Mouse (Mus musculus): ENCODE data around the gene Olfr187. TPM values are rescaled to one million over a fixed set of nuclear protein-coding genes. Genes with fewer than 3 reads are reported as not detected.

The Olfr187 gene
- polyA plus RNA-seq, 1 experiment: not detected

DNA sequence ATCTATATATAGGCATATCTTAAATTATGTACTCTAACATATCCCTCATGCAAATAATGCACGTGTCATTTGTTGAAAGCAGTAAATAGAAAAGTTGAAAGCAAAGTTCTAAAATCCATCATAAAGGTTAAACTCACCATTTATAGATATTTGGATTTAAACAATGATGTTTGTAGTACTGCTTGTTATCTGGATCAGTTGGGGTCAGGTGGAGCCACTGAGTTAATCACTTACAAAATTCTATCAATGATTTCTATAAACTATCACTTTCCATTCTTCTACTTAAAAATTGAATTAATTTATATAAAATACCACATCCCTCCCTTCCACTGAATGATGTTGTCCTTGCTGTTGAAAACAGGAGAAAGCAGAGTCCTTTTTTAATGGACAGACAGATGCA, 9.3 kb upstream of the Olfr187 start:
- Histone ChIP-seq H3K79me3 (ENCODE audit: low read depth) (no peaks in the 10 kb centered on the region), H3K36me3 (ENCODE audit: control insufficient read depth, insufficient read depth) (no peaks in the 10 kb centered on the region), H3K79me2 (ENCODE audit: control insufficient read depth, insufficient read depth) (no peaks in the 10 kb centered on the region), H3K27me3 (ENCODE audit: control insufficient read depth, insufficient read depth, insufficient read length) (no peaks in the 10 kb centered on the region), H3ac (ENCODE audit: control insufficient read depth, insufficient read length, low read depth) (no peak overlapping the region), H3K4me3 (ENCODE audit: insufficient read depth, poor library complexity, severe bottlenecking) (no peak overlapping the region)
- TF ChIP-seq CTCF (IDR thresholded peaks at IDR 0.05; ENCODE audit: control insufficient read depth, insufficient read depth, insufficient read length) (no peak), USF1 (IDR thresholded peaks at IDR 0.05; ENCODE audit: low read depth) (no peak), MYOG (IDR thresholded peaks at IDR 0.05; ENCODE audit: control insufficient read depth, extremely low read depth, insufficient read length) (no peak), FOSL1 (IDR thresholded peaks at IDR 0.05; ENCODE audit: insufficient read depth, low read length, poor library complexity, severe bottlenecking) (no peak), MYOD1 (IDR thresholded peaks at IDR 0.05; ENCODE audit: control insufficient read depth, insufficient read length, low read depth) (no peak), MAX (IDR thresholded peaks at IDR 0.05) (no peak), CEBPB (IDR thresholded peaks at IDR 0.05; ENCODE audit: low read depth) (no peak)

DNA sequence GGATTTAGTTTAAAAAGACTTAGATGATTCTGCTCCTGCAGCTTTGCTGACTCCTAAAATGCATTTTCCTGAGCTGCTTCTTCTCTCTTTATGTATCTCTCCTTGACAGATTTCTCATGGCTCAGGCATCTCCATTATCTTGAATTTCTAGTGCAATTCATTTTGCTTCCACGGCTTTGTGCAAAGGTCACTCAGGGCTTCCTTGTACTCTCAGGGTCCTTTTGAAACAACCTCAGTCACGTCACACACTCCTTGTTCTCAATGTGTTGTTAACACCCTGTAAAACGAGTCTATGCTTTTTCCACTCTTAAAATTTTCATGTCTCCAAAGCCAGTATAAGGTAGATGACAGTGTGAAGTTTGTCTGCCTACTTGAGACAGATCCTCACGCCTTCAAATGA, 8.0 kb upstream of the Olfr187 start:
- Histone ChIP-seq H3K36me3 (ENCODE audit: control insufficient read depth, insufficient read depth) (no peaks in the 10 kb centered on the region), H3K4me3 (ENCODE audit: insufficient read depth, poor library complexity, severe bottlenecking) (no peak overlapping the region), H3ac (ENCODE audit: control insufficient read depth, insufficient read length, low read depth) (no peak overlapping the region), H3K79me2 (ENCODE audit: control insufficient read depth, insufficient read depth) (no peaks in the 10 kb centered on the region), H3K27me3 (ENCODE audit: control insufficient read depth, insufficient read depth, insufficient read length) (no peaks in the 10 kb centered on the region), H3K79me3 (ENCODE audit: low read depth) (no peaks in the 10 kb centered on the region)
- TF ChIP-seq MYOG (IDR thresholded peaks at IDR 0.05; ENCODE audit: control insufficient read depth, extremely low read depth, insufficient read length) (no peak), MYOD1 (IDR thresholded peaks at IDR 0.05; ENCODE audit: control insufficient read depth, insufficient read length, low read depth) (no peak), CEBPB (IDR thresholded peaks at IDR 0.05; ENCODE audit: low read depth) (no peak), USF1 (IDR thresholded peaks at IDR 0.05; ENCODE audit: low read depth) (no peak), CTCF (IDR thresholded peaks at IDR 0.05; ENCODE audit: control insufficient read depth, insufficient read depth, insufficient read length) (no peak)

DNA sequence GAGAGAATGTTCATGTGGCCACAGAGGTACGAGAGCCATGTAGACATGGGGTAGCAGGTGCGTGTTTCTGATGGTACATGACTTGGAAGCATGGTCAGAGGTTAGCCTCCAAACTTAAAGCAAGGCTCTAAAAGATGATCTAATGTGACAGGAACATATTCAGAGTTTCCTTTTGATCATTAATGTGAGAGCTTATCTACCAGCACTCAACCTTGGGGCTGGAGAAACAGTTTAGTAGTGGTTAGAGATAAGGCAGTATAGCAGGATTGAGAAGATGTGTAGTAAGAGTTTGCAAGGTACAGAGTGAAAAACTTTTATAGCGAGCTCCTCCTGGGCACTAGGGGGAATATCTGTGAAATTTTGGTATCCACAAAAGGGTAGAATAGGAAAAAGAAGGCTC, 6.3 kb upstream of the Olfr187 start:
- H3K4me3 ChIP-seq (ENCODE audit: insufficient read depth, poor library complexity, severe bottlenecking): no peak overlapping the region
- H3ac ChIP-seq (ENCODE audit: control insufficient read depth, insufficient read length, low read depth): no peak overlapping the region
- no peak for TF ChIP-seq USF1 (IDR thresholded peaks at IDR 0.05; ENCODE audit: low read depth)
- TF ChIP-seq CEBPB (IDR thresholded peaks at IDR 0.05; ENCODE audit: low read depth): no peak
- H3K79me2 ChIP-seq (ENCODE audit: control insufficient read depth, insufficient read depth): no peaks in the 10 kb centered on the region
- H3K79me3 ChIP-seq (ENCODE audit: low read depth): no peaks in the 10 kb centered on the region
- H3K36me3 ChIP-seq (ENCODE audit: control insufficient read depth, insufficient read depth): no peaks in the 10 kb centered on the region
- H3K27me3 ChIP-seq (ENCODE audit: control insufficient read depth, insufficient read depth, insufficient read length): no peaks in the 10 kb centered on the region

DNA sequence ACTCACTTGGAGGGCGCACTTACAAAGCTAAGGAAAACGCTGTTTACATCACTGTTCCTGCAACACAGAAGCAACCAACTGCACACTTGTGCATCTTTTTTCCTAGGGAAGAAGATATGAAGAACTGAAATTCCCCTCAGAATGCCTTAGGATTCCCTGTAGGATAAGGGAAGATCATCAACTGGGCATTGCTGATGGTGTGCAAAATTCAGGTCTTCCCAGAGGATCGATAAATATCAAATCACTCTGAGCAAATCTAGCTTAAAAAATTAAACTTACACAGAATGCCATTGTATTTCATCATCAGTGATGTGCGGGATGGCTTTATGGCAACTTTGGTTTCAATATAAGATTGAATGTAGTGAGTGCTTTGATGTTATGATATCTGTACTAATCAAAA, 9.4 kb downstream of the Olfr187 start, which contains the start of gene Olfr186:
Gene Olfr186 (minus strand): TSS at position 101 of the 400 bp plus-strand sequence.
- no peak for TF ChIP-seq USF1 (IDR thresholded peaks at IDR 0.05; ENCODE audit: low read depth)
- TF ChIP-seq CTCF (IDR thresholded peaks at IDR 0.05; ENCODE audit: control insufficient read depth, insufficient read depth, insufficient read length): no peak
- no peak for TF ChIP-seq MYOD1 (IDR thresholded peaks at IDR 0.05; ENCODE audit: control insufficient read depth, insufficient read length, low read depth)
- no peak for TF ChIP-seq MYOG (IDR thresholded peaks at IDR 0.05; ENCODE audit: control insufficient read depth, extremely low read depth, insufficient read length)
- no peak for TF ChIP-seq CEBPB (IDR thresholded peaks at IDR 0.05; ENCODE audit: low read depth)
- TF ChIP-seq FOSL1 (IDR thresholded peaks at IDR 0.05; ENCODE audit: insufficient read depth, low read length, poor library complexity, severe bottlenecking): no peak
- no peak for TF ChIP-seq MAX (IDR thresholded peaks at IDR 0.05)
- Histone ChIP-seq H3K79me2 (ENCODE audit: control insufficient read depth, insufficient read depth) (no peaks in the 10 kb centered on the region), H3K4me3 (ENCODE audit: insufficient read depth, poor library complexity, severe bottlenecking) (no peak within 1 kb of the TSS), H3K79me3 (ENCODE audit: low read depth) (no peaks in the 10 kb centered on the region), H3ac (ENCODE audit: control insufficient read depth, insufficient read length, low read depth) (no peak within 1 kb of the TSS), H3K27me3 (ENCODE audit: control insufficient read depth, insufficient read depth, insufficient read length) (no peaks in the 10 kb centered on the region), H3K36me3 (ENCODE audit: control insufficient read depth, insufficient read depth) (no peaks in the 10 kb centered on the region)

DNA sequence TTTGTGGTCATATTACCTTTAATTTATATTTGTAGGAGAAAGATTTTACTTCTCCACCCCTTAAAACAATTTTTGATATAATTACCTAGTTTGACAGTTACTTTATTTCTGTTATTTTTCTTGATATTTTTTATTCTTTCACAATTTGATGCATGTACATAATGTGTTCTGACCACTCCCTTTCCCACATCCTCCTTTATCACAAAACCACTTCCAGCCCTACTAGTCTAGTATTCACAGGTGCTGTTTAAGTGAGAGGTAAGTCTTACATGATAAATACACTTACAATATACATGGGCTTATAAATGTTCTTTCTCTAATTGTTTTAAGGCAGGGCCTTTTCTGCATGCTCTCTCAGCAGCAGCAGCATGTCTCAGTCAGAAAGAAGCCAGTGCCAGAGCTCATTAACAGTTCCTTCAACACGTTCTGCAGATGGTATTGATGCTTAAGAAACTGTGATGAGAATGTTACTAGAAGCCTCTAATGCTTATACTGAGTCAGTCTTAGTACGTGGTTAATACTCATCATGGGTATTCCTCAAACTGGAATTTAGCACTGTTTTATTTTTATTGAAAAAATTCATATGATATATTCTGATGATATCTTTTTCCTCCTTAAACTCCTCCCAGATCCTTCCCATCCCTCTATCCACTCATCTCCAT, 26.1 kb downstream of the Olfr187 start:
- no peaks in the 10 kb centered on the region for H3K79me2 ChIP-seq (ENCODE audit: control insufficient read depth, insufficient read depth)
- no peaks in the 10 kb centered on the region for H3K27me3 ChIP-seq (ENCODE audit: control insufficient read depth, insufficient read depth, insufficient read length)
- no peak for TF ChIP-seq CTCF (IDR thresholded peaks at IDR 0.05; ENCODE audit: control insufficient read depth, insufficient read depth, insufficient read length)
- TF ChIP-seq MYOG (IDR thresholded peaks at IDR 0.05; ENCODE audit: control insufficient read depth, extremely low read depth, insufficient read length): no peak
- no peak for TF ChIP-seq USF1 (IDR thresholded peaks at IDR 0.05; ENCODE audit: low read depth)
- TF ChIP-seq FOSL1 (IDR thresholded peaks at IDR 0.05; ENCODE audit: insufficient read depth, low read length, poor library complexity, severe bottlenecking): no peak
- TF ChIP-seq MYOD1 (IDR thresholded peaks at IDR 0.05; ENCODE audit: control insufficient read depth, insufficient read length, low read depth): no peak
- TF ChIP-seq CEBPB (IDR thresholded peaks at IDR 0.05; ENCODE audit: low read depth): no peak
- no peak for TF ChIP-seq MAX (IDR thresholded peaks at IDR 0.05)
- H3K4me3 ChIP-seq (ENCODE audit: insufficient read depth, poor library complexity, severe bottlenecking): no peak overlapping the region
- H3K79me3 ChIP-seq (ENCODE audit: low read depth): no peaks in the 10 kb centered on the region
- no peaks in the 10 kb centered on the region for H3K36me3 ChIP-seq (ENCODE audit: control insufficient read depth, insufficient read depth)
- H3ac ChIP-seq (ENCODE audit: control insufficient read depth, insufficient read length, low read depth): no peak overlapping the region

DNA sequence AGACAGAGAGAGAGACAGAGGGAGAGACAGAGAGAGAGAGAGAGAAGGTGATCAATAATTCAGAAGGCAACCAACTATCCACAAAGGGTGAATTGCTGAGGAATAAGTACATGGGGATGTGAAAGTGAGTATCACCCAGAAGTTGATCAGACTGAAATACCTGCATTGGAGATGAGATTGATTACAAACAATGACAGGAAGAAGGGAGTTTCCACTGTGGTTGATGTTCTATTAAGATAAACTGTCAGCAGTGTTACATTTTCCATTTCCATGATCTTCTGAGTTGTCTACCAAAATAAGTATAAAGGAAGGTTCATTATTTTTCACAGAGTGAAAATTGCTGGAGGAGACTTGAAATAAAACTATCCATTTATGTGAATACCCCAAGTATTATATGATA, 32.4 kb downstream of the Olfr187 start:
- no peak for TF ChIP-seq MAX (IDR thresholded peaks at IDR 0.05)
- TF ChIP-seq USF1 (IDR thresholded peaks at IDR 0.05; ENCODE audit: low read depth): no peak
- no peak for TF ChIP-seq CEBPB (IDR thresholded peaks at IDR 0.05; ENCODE audit: low read depth)
- TF ChIP-seq MYOG (IDR thresholded peaks at IDR 0.05; ENCODE audit: control insufficient read depth, extremely low read depth, insufficient read length): no peak
- TF ChIP-seq CTCF (IDR thresholded peaks at IDR 0.05; ENCODE audit: control insufficient read depth, insufficient read depth, insufficient read length): no peak
- no peak for TF ChIP-seq MYOD1 (IDR thresholded peaks at IDR 0.05; ENCODE audit: control insufficient read depth, insufficient read length, low read depth)
- TF ChIP-seq FOSL1 (IDR thresholded peaks at IDR 0.05; ENCODE audit: insufficient read depth, low read length, poor library complexity, severe bottlenecking): no peak
- Histone ChIP-seq H3K4me3 (ENCODE audit: insufficient read depth, poor library complexity, severe bottlenecking) (no peak overlapping the region), H3K79me2 (ENCODE audit: control insufficient read depth, insufficient read depth) (no peaks in the 10 kb centered on the region), H3ac (ENCODE audit: control insufficient read depth, insufficient read length, low read depth) (no peak overlapping the region), H3K27me3 (ENCODE audit: control insufficient read depth, insufficient read depth, insufficient read length) (no peaks in the 10 kb centered on the region), H3K36me3 (ENCODE audit: control insufficient read depth, insufficient read depth) (no peaks in the 10 kb centered on the region), H3K79me3 (ENCODE audit: low read depth) (no peaks in the 10 kb centered on the region)

Measured in C2C12 (cell line).